Mouse (Mus musculus) E14TG2a.4 (cell line): ENCODE results near the gene Fam102b.

ENCODE experiments used
- CTCF ChIP-seq: conservative IDR thresholded peaks from 2 replicates; pipeline ENCODE4 v1.5.1; 2014; ENCODE audit warnings: low read length
- NANOG ChIP-seq: IDR thresholded peaks from 2 replicates; pipeline ENCODE4 v1.6.1; 2014; ENCODE audit warnings: borderline replicate concordance, low read length, mixed read lengths

DNA sequence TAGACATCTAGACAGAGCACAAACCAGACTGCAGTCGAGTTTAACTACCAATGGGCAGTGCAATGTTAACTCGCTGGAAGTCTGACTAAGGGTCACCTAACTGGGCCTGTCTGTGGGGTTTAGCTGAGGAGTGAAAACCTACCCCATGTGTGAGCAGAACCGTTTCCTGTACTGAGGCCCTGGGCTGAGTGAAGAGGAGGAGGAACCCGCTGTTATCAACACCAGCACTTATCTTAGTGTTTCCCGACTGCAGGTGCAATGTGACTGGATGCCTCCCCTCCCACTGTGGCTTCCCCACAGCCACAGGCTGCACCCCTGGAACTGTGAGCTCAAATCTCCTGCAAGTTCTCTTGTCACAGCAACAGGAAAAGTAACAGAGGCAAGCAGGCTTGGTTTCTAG lies 43.4 kb downstream of the Fam102b start:
- TF ChIP-seq CTCF = no peak
- no peak for TF ChIP-seq NANOG
